Mouse (Mus musculus) monocyte, adult 5-6 weeks (primary cell): ENCODE data around the gene Dock4. TPM values are rescaled to one million over a fixed set of nuclear protein-coding genes. Genes with fewer than 3 reads are reported as not detected.

Experiments
- ATAC-seq: fragments of 153-309, 156-312 bp; replicated peaks from 2 replicates; pipeline ENCODE4 v1.8.0; 2017; ENCODE audit warnings: mild to moderate bottlenecking; ENCODE audit not compliant: low TSS enrichment, insufficient number of reproducible peaks, severe bottlenecking, poor library complexity, low FRiP score
- total RNA-seq: library from RNA; stranded (forward); fragments of 200-1000, 200-491, 200-594 nt; gene quantifications from 3 replicates; pipeline ENCODE4 v1.2.3, GENCODE M21; 2017

Gene Dock4
- total RNA-seq, 1 experiment from 2014 or later, result 8.9 TPM

- no peak for ATAC-seq
These were observed 343.9 kb downstream of the Dock4 start for GRCm38 (mm10) chr12:40789379-40790361.

GRCm38 (mm10) chr12:40791221-40791620, 345.5 kb downstream of the Dock4 start:
- no peak for ATAC-seq

- ATAC-seq, result no peak
These were observed 346.5 kb downstream of the Dock4 start for GRCm38 (mm10) chr12:40792184-40792650.

GRCm38 (mm10) chr12:40794066-40794465, 348.3 kb downstream of the Dock4 start:
- no peak for ATAC-seq

GRCm38 (mm10) chr12:40794756-40795155, 349.0 kb downstream of the Dock4 start:
- no peak for ATAC-seq

- ATAC-seq, result no peak
These were observed 350.0 kb downstream of the Dock4 start for GRCm38 (mm10) chr12:40795768-40796167.

- ATAC-seq, result no peak
These were observed 351.2 kb downstream of the Dock4 start for GRCm38 (mm10) chr12:40796813-40797491.

- no peak for ATAC-seq
These were observed 352.0 kb downstream of the Dock4 start for GRCm38 (mm10) chr12:40797561-40798343.

GRCm38 (mm10) chr12:40798344-40799017, 352.7 kb downstream of the Dock4 start:
- ATAC-seq, result no peak

GRCm38 (mm10) chr12:40801456-40801855, 355.7 kb downstream of the Dock4 start:
- no peak for ATAC-seq

- ATAC-seq, result no peak
These were observed 359.5 kb downstream of the Dock4 start for GRCm38 (mm10) chr12:40805257-40805656.

- ATAC-seq, result no peak
These were observed 362.2 kb downstream of the Dock4 start for GRCm38 (mm10) chr12:40807916-40808315.

- ATAC-seq, result no peak
These were observed 367.7 kb downstream of the Dock4 start for GRCm38 (mm10) chr12:40813474-40813873.

GRCm38 (mm10) chr12:40814659-40815363, 369.1 kb downstream of the Dock4 start:
- no peak for ATAC-seq

- ATAC-seq, result no peak
These were observed 372.4 kb downstream of the Dock4 start for GRCm38 (mm10) chr12:40818046-40818708.

- ATAC-seq, result no peak
These were observed 377.9 kb downstream of the Dock4 start for GRCm38 (mm10) chr12:40823631-40824030.

- no peak for ATAC-seq
These were observed 378.5 kb downstream of the Dock4 start for GRCm38 (mm10) chr12:40824251-40824650.
